8 mouse cellular contexts compared by ENCODE assay signal in the genomic region with DNA sequence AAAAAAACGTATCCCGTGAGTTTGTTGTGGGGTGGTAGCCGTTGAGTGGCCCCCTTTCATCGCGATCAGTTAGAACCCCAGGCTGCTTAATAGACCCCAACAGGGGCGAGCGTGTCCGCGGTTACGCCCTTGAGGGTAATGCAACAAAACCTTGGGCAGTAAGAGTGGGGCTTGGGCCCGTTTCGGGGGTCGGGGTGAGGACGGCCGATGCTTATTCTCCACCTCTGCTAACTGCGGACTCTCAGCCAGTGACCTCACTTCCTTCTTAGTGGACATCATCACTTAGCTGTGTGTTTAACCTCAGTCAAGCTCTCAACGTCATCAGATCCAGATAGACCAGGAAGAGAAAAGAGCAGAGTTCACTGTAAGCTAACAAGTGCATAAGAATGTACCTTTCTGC. TPM values are rescaled to one million over a fixed set of nuclear protein-coding genes. Genes with fewer than 3 reads are reported as not detected.
DNase-seq lines count a peak whose midpoint lies in the region; ATAC-seq and TF ChIP-seq lines count a peak whose summit lies in the region.

No protein-coding gene starts in this region.

- H3K9ac ChIP-seq in intestine, postnatal 0 days (ENCODE audit: low read depth, low read length), result peak overlapping the region; percentile 92

- WGBS in intestine, postnatal 0 days, result under 1% methylated on average over 17 of the region's 17 CpGs
- WGBS in midbrain, embryonic 10.5 days, result under 1% methylated on average over 17 of the region's 17 CpGs

- peaks cover 22% of the 10 kb centered on the region; the same call in 1 of the 2 replicates for H3K36me3 ChIP-seq in intestine, postnatal 0 days (ENCODE audit: control insufficient read depth, insufficient read depth)
- peaks cover 36% of the 10 kb centered on the region for H3K36me3 ChIP-seq in midbrain, embryonic 10.5 days

- peaks cover 4% of the 10 kb centered on the region; the same call in 1 of the 2 replicates for H3K4me1 ChIP-seq in embryonic fibroblast, embryonic 13.5 days (ENCODE audit: control insufficient read depth, insufficient read depth, low read length)
- H3K4me1 ChIP-seq in intestine, postnatal 0 days (replicated peaks; ENCODE audit: control insufficient read depth, insufficient read depth, low read length), result peaks cover 7% of the 10 kb centered on the region
- H3K4me1 ChIP-seq in midbrain, embryonic 10.5 days, result peaks cover 23% of the 10 kb centered on the region

- no peak overlapping the region for H3K27ac ChIP-seq in embryonic fibroblast, embryonic 13.5 days (ENCODE audit: insufficient read depth, low read length)
- peak overlapping the region; percentile 95 for H3K27ac ChIP-seq in intestine, postnatal 0 days (ENCODE audit: low read depth, low read length)
- peak overlapping the region; percentile 93 for H3K27ac ChIP-seq in midbrain, embryonic 10.5 days (replicated peaks)

- no peak for TF ChIP-seq CTCF in embryonic fibroblast, embryonic 13.5 days (IDR thresholded peaks at IDR 0.05; ENCODE audit: borderline replicate concordance, insufficient read depth, low read length)
- TF ChIP-seq CTCF in intestine, postnatal 0 days (IDR thresholded peaks at IDR 0.05; ENCODE audit: low read depth), result no peak

- no peaks in the 10 kb centered on the region for H3K9me3 ChIP-seq in intestine, postnatal 0 days (ENCODE audit: control insufficient read depth)
- H3K9me3 ChIP-seq in midbrain, embryonic 10.5 days (replicated peaks), result no peaks in the 10 kb centered on the region

- no peaks in the 10 kb centered on the region for H3K27me3 ChIP-seq in intestine, postnatal 0 days (replicated peaks; ENCODE audit: control insufficient read depth, insufficient read depth, low read length)
- H3K27me3 ChIP-seq in midbrain, embryonic 10.5 days (ENCODE audit: low read depth, poor library complexity, severe bottlenecking), result no peaks in the 10 kb centered on the region

- H3K4me3 ChIP-seq in embryonic fibroblast, embryonic 13.5 days (ENCODE audit: insufficient read depth, low read length), result peak overlapping the region; percentile 84
- peak overlapping the region; percentile 99 for H3K4me3 ChIP-seq in intestine, postnatal 0 days (ENCODE audit: low read depth, low read length)
- peak overlapping the region; percentile 98 for H3K4me3 ChIP-seq in midbrain, embryonic 10.5 days

- peak overlapping the region; percentile 84 for H3K4me2 ChIP-seq in intestine, postnatal 0 days (replicated peaks; ENCODE audit: low read depth)

- 0 out of 2 replicates have a peak, but pooled peaks have one; percentile 32 for TF ChIP-seq POLR2A in embryonic fibroblast, embryonic 13.5 days (IDR thresholded peaks at IDR 0.05; ENCODE audit: low read depth, low read length)

- ATAC-seq in intestine, postnatal 0 days, result peak; percentile 55

- DNase-seq in retina, postnatal 1 day, result peak; percentile 19
- no peak for DNase-seq in retina, embryonic 14.5 days (ENCODE audit: low spot score)
- no peak for DNase-seq in midbrain, embryonic 10.5 days (ENCODE audit: low spot score)
- no peak for DNase-seq in urinary bladder, postnatal 25 days (ENCODE audit: low spot score)
- no peak for DNase-seq in layer of hippocampus, adult 9-10 months (ENCODE audit: low spot score)
- no peak for DNase-seq in thymus, postnatal 25 days

RNA-seq across cellular contexts. Expression of gene Ube2j2, which starts 0.6 kb away (rescaled TPM):
- 82.9 and 96.0 TPM in 2 replicates for polyA plus RNA-seq in embryonic fibroblast, embryonic 13.5 days (2011; ENCODE audit: insufficient read length, low read depth, missing spikeins)
- polyA plus RNA-seq in intestine, postnatal 0 days (2015; fragmentation: Nextera tagmentation; extraction: Ambion mirVana), result 101 and 104 TPM in 2 replicates
- 152 and 161 TPM in 2 replicates for polyA plus RNA-seq in midbrain, embryonic 10.5 days (2016; fragmentation: Nextera tagmentation; extraction: Ambion mirVana)

RNA-seq across cellular contexts. Expression of gene C1qtnf12, which starts 17.8 kb away (rescaled TPM):
- 25.2 and 31.0 TPM in 2 replicates for polyA plus RNA-seq in embryonic fibroblast, embryonic 13.5 days (2011; ENCODE audit: insufficient read length, low read depth, missing spikeins)
- polyA plus RNA-seq in intestine, postnatal 0 days (2015; fragmentation: Nextera tagmentation; extraction: Ambion mirVana), result 129 and 138 TPM in 2 replicates
- 18.9 and 23.8 TPM in 2 replicates for polyA plus RNA-seq in midbrain, embryonic 10.5 days (2016; fragmentation: Nextera tagmentation; extraction: Ambion mirVana)

RNA-seq across cellular contexts. Expression of gene B3galt6, which starts 48.2 kb away (rescaled TPM):
- 5.3 and 5.4 TPM in 2 replicates for polyA plus RNA-seq in embryonic fibroblast, embryonic 13.5 days (2011; ENCODE audit: insufficient read length, low read depth, missing spikeins)
- polyA plus RNA-seq in intestine, postnatal 0 days (2015; fragmentation: Nextera tagmentation; extraction: Ambion mirVana), result 5.8 and 6.0 TPM in 2 replicates
- polyA plus RNA-seq in midbrain, embryonic 10.5 days (2016; fragmentation: Nextera tagmentation; extraction: Ambion mirVana), result 14.0 and 15.3 TPM in 2 replicates

RNA-seq across cellular contexts. Expression of gene Sdf4, which starts 48.4 kb away (rescaled TPM):
- polyA plus RNA-seq in embryonic fibroblast, embryonic 13.5 days (2011; ENCODE audit: insufficient read length, low read depth, missing spikeins), result 172 and 187 TPM in 2 replicates
- 219 and 222 TPM in 2 replicates for polyA plus RNA-seq in intestine, postnatal 0 days (2015; fragmentation: Nextera tagmentation; extraction: Ambion mirVana)
- 131 and 138 TPM in 2 replicates for polyA plus RNA-seq in midbrain, embryonic 10.5 days (2016; fragmentation: Nextera tagmentation; extraction: Ambion mirVana)

RNA-seq across cellular contexts. Expression of gene Acap3, which starts 52.6 kb away (rescaled TPM):
- polyA plus RNA-seq in embryonic fibroblast, embryonic 13.5 days (2011; ENCODE audit: insufficient read length, low read depth, missing spikeins), result 18.1 and 25.7 TPM in 2 replicates
- polyA plus RNA-seq in intestine, postnatal 0 days (2015; fragmentation: Nextera tagmentation; extraction: Ambion mirVana), result 4.4 TPM in 2 replicates
- 24.3 and 38.4 TPM in 2 replicates for polyA plus RNA-seq in midbrain, embryonic 10.5 days (2016; fragmentation: Nextera tagmentation; extraction: Ambion mirVana)
